Mouse (Mus musculus) midbrain, embryonic 16.5 days (tissue): ENCODE data around the gene Cideb. TPM values are rescaled to one million over a fixed set of nuclear protein-coding genes. Genes with fewer than 3 reads are reported as not detected.

ENCODE experiments used
- ATAC-seq: fragments of 200-750 bp; cut with Nextera tagmentation; 2 replicates; pipeline ENCODE4 v1.8.0; 2017; ENCODE audit warnings: moderate TSS enrichment
- H3K27ac ChIP-seq: fragments of 300-500 bp; sonication (generic); 2 replicates; pipeline ENCODE4 v1.5.1; 2014; ENCODE audit warnings: mild to moderate bottlenecking, low read length, mixed read lengths
- H3K27me3 ChIP-seq: fragments of 300-500 bp; sonication (generic); 2 replicates; pipeline ENCODE4 v1.6.1; 2014; ENCODE audit warnings: low read depth, low read length, mixed read lengths; ENCODE audit not compliant: control insufficient read depth, insufficient read depth
- H3K36me3 ChIP-seq: fragments of 300-500 bp; sonication (generic); 2 replicates; pipeline ENCODE4 v1.6.1; 2014; ENCODE audit warnings: mild to moderate bottlenecking, low read length, moderate library complexity, mixed read lengths; ENCODE audit not compliant: control insufficient read depth, insufficient read depth
- H3K4me1 ChIP-seq: fragments of 300-500 bp; sonication (generic); 2 replicates; pipeline ENCODE4 v1.6.1; 2014; ENCODE audit warnings: mild to moderate bottlenecking, low read length, mixed read lengths; ENCODE audit not compliant: control insufficient read depth, insufficient read depth
- H3K4me2 ChIP-seq: fragments of 300-500 bp; sonication (generic); 2 replicates; pipeline ENCODE4 v1.6.1; 2014; ENCODE audit warnings: mild to moderate bottlenecking, low read length, mixed read lengths
- H3K4me3 ChIP-seq: fragments of 300-500 bp; sonication (generic); 2 replicates; pipeline ENCODE4 v1.5.1; 2014; ENCODE audit warnings: low read depth, mild to moderate bottlenecking, low read length, moderate library complexity, mixed read lengths
- H3K9ac ChIP-seq: fragments of 300-500 bp; sonication (generic); 2 replicates; pipeline ENCODE4 v1.6.1; 2014; ENCODE audit warnings: low read depth, low read length, mixed read lengths
- H3K9me3 ChIP-seq: fragments of 300-500 bp; sonication (generic); replicated peaks from 2 replicates; pipeline ENCODE4 v1.6.1; 2014; ENCODE audit warnings: mild to moderate bottlenecking, low read length, mixed read lengths; ENCODE audit not compliant: control insufficient read depth, poor library complexity, severe bottlenecking
- WGBS: fragments of 180-500 bp; shearing (Covaris S2); extraction: QIAGEN DNeasy Blood & Tissue Kit; methylation state at CpG from one replicate; pipeline ENCODE4 v1.1.7; 2014; 5-methylcytosine and 5-hydroxymethylcytosine counted together
- polyA plus RNA-seq: library from polyadenylated mRNA; unstranded; fragments of >200 nt; fragmentation: Nextera tagmentation; extraction: Ambion mirVana; gene quantifications from 2 replicates; pipeline ENCODE4 v1.2.1, GENCODE M21; 2015

Cideb gene
- polyA plus RNA-seq, 1 experiment from 2014 or later: 0.21 TPM

DNA sequence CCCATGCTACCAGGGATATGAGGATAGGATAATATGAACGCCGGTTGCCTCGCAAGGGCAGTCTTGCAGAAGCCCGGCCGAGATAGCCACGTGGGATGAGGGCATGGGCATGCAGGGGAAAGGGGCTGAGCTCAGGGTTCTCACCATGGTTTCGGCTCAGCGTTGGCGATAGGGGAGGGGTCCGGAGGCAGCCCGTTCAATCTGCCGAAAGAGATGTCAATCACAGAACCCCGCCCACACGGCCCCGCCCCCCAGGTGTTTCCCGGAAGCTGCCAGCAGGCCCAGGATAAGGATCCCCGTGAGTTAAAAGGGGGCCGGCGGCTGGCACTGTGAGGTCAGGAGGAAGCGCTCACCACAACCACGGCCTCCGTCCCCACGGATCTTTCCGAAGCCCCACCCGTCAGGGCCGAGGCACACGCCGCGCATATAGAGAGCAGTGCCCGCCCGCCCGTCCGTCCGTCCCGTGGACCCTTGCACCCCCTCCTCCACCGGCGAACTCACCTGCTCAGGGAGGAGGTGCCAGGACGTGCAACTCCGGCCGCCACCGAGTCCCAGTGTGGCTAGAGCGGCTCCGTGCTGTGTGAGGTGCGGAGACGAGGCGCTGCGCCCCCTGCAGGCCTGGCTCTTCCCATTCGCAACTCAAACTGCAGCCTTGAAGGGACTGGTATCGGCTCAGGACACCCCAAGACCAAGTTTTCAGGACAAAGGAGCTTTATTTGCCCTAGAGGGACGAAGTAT is 36.4 kb downstream of the Cideb start, which contains the start of gene Rabggta:
Gene Rabggta, minus strand, starts transcription at position 564 of the 738 bp plus-strand sequence.
- Histone ChIP-seq H3K9me3 (no peaks in the 10 kb centered on the region), H3K4me2 (peak within 1 kb of the TSS; percentile 79), H3K4me1 (peaks cover 14% of the 10 kb centered on the region), H3K27ac (peak within 1 kb of the TSS; percentile 82), H3K36me3 (peaks cover 15% of the 10 kb centered on the region; the same call in 1 of the 2 replicates), H3K27me3 (no peaks in the 10 kb centered on the region), H3K9ac (peak within 1 kb of the TSS; percentile 75), H3K4me3 (peak within 1 kb of the TSS; percentile 69)
- ATAC-seq: peak; percentile 97
- under 1% methylated on average over 46 of the region's 50 CpGs for WGBS

DNA sequence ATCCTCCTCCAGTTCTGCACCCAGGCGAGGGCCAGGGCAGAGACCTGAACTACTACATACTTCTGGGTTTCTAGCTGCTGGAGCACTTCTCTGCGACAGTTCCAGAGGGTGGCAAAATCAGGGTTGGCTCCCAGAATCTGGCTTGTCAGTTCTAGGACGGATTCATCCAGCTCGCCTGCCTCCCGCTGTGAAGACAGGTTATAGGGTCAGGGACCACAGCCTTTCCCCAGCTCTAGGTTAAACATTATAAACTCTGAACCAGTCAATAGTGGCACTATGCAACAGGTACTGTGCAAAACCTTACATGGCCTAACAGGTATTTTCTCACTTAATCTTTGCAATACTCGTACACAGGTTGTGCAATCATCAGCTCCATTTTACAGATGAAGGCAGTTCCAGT is 37.2 kb downstream of the Cideb start:
- peak overlapping the region; percentile 69 for H3K4me3 ChIP-seq
- WGBS: 72% methylated on average over 6 of the region's 6 CpGs
- H3K27me3 ChIP-seq: no peaks in the 10 kb centered on the region
- peak overlapping the region; percentile 75; the same call in 1 of the 2 replicates for H3K9ac ChIP-seq
- H3K27ac ChIP-seq: peak overlapping the region; percentile 82; the same call in 1 of the 2 replicates
- no peaks in the 10 kb centered on the region for H3K9me3 ChIP-seq
- peaks cover 14% of the 10 kb centered on the region for H3K4me1 ChIP-seq
- no peak for ATAC-seq
- H3K4me2 ChIP-seq: peak overlapping the region; percentile 79
- peaks cover 17% of the 10 kb centered on the region; the same call in 1 of the 2 replicates for H3K36me3 ChIP-seq

DNA sequence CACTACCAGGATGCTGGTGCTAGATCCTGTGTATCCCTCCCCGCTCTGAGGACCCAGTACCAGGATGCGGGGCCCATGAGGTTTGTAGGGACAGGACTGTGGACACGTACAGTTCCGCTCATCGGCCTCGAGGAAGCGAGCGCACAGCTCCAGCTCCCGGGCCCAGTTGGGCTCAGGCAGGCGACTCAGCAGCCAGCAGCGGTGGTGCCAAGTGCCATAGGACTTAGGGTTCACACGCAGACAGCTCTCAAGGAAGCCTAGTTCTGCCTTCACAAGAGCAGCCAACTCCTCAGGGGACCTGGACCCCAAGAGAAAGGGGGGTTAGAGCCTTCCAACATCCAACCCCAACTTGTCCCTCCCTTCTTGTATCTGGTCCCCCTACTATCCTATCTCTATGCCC is 37.6 kb downstream of the Cideb start:
- Histone ChIP-seq H3K9me3 (no peaks in the 10 kb centered on the region), H3K27me3 (no peaks in the 10 kb centered on the region), H3K4me1 (peaks cover 14% of the 10 kb centered on the region), H3K27ac (no peak overlapping the region), H3K4me3 (no peak overlapping the region), H3K9ac (no peak overlapping the region; the same call in 1 of the 2 replicates), H3K36me3 (peaks cover 17% of the 10 kb centered on the region; the same call in 1 of the 2 replicates), H3K4me2 (peak overlapping the region; percentile 79; the same call in 1 of the 2 replicates)
- 93% methylated on average over 12 of the region's 12 CpGs for WGBS
- no peak for ATAC-seq

DNA sequence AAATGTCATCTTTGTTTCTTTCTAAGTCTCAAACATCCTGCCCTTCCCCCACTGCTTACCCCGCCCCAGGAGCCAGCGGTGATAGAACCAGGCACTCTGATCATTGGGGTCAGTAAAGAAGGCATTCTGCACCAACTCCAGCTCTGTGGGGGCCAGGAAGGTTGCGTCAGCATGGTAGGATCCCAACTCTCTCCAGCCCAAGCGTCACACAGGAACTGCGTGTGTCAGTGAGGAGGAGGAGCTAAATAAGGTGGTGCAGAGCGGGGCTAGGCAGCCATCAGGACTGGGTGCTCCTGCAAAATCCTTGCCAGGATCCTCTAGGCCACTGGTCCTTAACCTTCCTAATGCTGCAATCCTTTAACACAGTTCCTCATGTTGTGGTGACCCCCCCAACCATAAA is 38.5 kb downstream of the Cideb start:
- H3K27ac ChIP-seq: no peak overlapping the region
- ATAC-seq: no peak
- no peak overlapping the region for H3K4me2 ChIP-seq
- H3K36me3 ChIP-seq: peaks cover 17% of the 10 kb centered on the region; the same call in 1 of the 2 replicates
- H3K4me1 ChIP-seq: peaks cover 14% of the 10 kb centered on the region
- no peak overlapping the region for H3K9ac ChIP-seq
- WGBS: 89% methylated on average over 6 of the region's 6 CpGs
- H3K9me3 ChIP-seq: no peaks in the 10 kb centered on the region
- H3K4me3 ChIP-seq: no peak overlapping the region
- H3K27me3 ChIP-seq: no peaks in the 10 kb centered on the region

DNA sequence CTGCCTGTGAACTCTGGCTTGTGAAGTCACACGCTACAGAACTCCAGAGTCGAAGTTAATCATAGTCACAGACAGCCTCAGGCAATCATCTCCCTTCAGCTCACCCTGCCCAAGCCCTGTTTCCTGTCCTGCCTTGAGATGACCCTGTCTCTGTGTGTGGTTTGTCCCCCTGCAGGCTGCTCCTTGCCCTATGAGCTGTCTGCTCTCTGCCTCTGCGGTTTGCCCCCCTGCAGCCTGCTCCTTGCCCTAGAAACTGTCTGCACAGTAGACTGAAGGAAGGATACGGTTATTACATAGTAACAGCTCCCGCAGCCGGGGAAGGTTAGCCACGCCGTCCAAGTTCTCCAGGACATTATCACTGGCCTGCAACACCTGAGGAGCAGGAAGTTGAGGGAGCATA is 41.4 kb downstream of the Cideb start:
- Histone ChIP-seq H3K9ac (no peak overlapping the region), H3K9me3 (no peaks in the 10 kb centered on the region), H3K27me3 (peaks cover 7% of the 10 kb centered on the region), H3K4me1 (peaks cover 9% of the 10 kb centered on the region), H3K36me3 (peaks cover 17% of the 10 kb centered on the region; the same call in 1 of the 2 replicates), H3K4me2 (no peak overlapping the region), H3K4me3 (no peak overlapping the region), H3K27ac (no peak overlapping the region)
- WGBS: 91% methylated on average over 8 of the region's 8 CpGs
- no peak for ATAC-seq

DNA sequence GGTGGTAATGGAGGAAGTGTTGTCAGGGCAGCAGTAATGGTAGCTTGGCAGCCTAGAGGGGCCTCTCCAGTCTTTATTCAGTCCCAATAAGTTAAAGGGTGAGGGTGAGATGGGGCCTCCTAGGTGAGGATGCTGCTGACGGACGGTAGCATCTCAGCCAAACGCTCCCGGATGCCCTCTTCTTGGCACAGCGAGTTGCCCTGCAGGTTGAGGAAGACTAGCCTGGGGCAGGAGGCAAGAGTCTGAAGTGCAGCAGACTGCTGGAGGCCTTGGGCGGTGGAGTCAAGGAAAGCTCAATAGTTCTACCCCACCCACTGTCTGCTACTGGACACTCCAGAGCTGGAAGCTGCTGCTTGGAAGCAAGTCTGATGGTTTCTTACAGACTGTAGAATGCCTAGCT is 42.0 kb downstream of the Cideb start:
- H3K27ac ChIP-seq: no peak overlapping the region
- ATAC-seq: no peak
- peaks cover 6% of the 10 kb centered on the region for H3K4me1 ChIP-seq
- peaks cover 17% of the 10 kb centered on the region; the same call in 1 of the 2 replicates for H3K36me3 ChIP-seq
- WGBS: 96% methylated on average over 6 of the region's 6 CpGs
- no peaks in the 10 kb centered on the region for H3K9me3 ChIP-seq
- H3K9ac ChIP-seq: no peak overlapping the region
- no peak overlapping the region for H3K4me3 ChIP-seq
- peaks cover 7% of the 10 kb centered on the region for H3K27me3 ChIP-seq
- no peak overlapping the region for H3K4me2 ChIP-seq

DNA sequence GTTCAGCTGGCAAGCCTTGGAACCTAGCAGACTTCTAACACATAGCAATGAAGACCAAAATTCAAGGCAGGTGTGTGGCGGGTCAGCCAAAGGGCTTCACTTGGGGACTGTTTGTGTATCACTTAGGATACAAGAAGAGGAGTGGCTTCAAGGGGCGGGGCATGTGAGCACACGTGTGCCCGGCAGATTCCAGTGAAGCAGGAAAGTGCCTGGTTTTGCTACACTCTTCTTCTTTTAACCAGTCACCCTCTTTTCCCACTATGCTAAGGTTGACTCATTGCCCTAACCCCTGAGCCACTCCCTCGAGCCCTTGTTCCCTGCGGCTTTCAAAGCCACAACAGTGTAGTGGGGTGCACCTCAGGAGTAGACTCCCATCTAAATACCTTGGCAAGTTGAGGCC is 43.4 kb downstream of the Cideb start:
- Histone ChIP-seq H3K27ac (no peak overlapping the region), H3K36me3 (peaks cover 14% of the 10 kb centered on the region; the same call in 1 of the 2 replicates), H3K4me1 (no peaks in the 10 kb centered on the region), H3K9ac (no peak overlapping the region), H3K9me3 (no peaks in the 10 kb centered on the region), H3K4me3 (no peak overlapping the region), H3K4me2 (no peak overlapping the region), H3K27me3 (peaks cover 7% of the 10 kb centered on the region)
- WGBS: 44% methylated on average over 6 of the region's 6 CpGs
- ATAC-seq: no peak

DNA sequence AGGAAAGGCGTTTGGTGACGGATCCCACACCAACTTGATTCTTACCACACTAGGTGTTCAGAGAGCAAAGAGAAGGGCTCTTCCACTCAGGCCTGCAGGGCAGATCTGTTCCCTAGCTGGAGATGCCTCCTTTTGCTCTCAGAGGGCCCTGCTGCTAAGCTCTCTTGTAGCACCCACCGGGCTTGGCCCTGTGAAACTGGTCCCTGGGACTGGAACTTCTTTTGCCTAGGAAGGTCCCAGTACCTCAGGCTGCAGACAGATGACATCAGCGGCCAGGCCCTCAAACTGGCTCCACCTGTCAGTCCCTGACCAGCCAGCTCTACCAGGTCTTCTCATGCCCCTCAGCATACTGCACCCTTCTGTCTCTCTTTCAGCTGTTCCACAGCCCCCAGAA is 44.5 kb downstream of the Cideb start, which contains the start of gene Tgm1:
Gene Tgm1, minus strand, starts transcription at position 198 of the 394 bp plus-strand sequence.
- ATAC-seq: no peak
- H3K27ac ChIP-seq: no peak within 1 kb of the TSS
- H3K4me2 ChIP-seq: no peak within 1 kb of the TSS
- no peaks in the 10 kb centered on the region for H3K4me1 ChIP-seq
- H3K9ac ChIP-seq: no peak within 1 kb of the TSS
- H3K27me3 ChIP-seq: peaks cover 7% of the 10 kb centered on the region
- H3K4me3 ChIP-seq: no peak within 1 kb of the TSS
- H3K36me3 ChIP-seq: peaks cover 12% of the 10 kb centered on the region; the same call in 1 of the 2 replicates
- H3K9me3 ChIP-seq: no peaks in the 10 kb centered on the region
- WGBS: 27% methylated on average over 4 of the region's 4 CpGs
